Mouse (Mus musculus): Measurements from ENCODE around the gene Tlx2.
A peak's percentile ranks its signal among the peaks of the same experiment; 100 is the strongest.

Gene Tlx2

DNA sequence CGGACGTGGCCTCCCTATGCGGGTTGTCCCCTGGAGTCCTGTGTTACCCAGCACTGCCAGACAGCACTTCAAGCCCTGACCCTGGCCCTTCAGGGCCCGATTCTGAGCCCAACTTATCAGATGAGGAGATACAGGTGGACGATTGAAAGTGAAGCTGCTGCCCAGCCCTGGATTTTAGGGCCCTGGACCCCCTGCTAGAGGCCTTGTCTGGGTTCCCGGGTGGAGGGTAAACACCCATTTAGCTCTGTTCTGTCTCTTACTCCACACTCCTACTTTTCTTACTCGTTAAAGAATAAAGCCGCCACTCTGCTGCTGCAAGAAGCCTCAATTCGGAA is 17.8 kb upstream of the Tlx2 start:
- DNase-seq, result no peak

DNA sequence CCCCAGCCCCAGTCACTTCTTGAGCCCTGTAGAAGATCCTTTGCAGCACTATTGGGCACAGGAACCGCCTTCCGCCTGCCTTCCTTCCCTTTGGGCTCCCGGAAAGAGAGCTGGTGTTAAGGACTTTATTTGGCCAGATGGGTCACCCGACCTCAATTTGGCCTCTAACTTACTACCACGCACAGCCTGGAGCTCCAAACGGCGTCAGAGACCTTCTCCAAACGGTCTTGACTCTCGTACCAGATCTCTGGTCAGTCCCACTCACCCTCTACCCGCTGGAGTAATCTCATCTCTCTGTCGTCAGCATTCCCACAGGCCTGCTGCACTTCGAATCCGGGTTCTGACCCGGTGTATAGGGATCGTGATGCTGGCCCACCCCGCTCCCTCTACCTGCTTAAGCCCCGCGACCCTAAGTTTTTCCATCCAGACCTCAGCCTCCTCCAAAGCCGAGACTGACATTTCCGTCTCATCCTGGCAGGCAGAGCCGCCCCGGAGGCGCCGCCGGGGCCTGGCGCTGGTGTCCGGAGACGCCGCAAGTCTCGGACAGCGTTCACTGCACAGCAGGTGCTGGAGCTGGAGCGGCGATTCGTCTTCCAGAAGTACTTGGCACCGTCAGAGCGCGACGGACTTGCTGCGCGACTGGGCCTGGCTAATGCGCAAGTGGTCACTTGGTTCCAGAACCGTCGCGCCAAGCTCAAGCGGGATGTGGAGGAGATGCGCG is 17.3 kb upstream of the Tlx2 start:
- DNase-seq, result no peak

DNA sequence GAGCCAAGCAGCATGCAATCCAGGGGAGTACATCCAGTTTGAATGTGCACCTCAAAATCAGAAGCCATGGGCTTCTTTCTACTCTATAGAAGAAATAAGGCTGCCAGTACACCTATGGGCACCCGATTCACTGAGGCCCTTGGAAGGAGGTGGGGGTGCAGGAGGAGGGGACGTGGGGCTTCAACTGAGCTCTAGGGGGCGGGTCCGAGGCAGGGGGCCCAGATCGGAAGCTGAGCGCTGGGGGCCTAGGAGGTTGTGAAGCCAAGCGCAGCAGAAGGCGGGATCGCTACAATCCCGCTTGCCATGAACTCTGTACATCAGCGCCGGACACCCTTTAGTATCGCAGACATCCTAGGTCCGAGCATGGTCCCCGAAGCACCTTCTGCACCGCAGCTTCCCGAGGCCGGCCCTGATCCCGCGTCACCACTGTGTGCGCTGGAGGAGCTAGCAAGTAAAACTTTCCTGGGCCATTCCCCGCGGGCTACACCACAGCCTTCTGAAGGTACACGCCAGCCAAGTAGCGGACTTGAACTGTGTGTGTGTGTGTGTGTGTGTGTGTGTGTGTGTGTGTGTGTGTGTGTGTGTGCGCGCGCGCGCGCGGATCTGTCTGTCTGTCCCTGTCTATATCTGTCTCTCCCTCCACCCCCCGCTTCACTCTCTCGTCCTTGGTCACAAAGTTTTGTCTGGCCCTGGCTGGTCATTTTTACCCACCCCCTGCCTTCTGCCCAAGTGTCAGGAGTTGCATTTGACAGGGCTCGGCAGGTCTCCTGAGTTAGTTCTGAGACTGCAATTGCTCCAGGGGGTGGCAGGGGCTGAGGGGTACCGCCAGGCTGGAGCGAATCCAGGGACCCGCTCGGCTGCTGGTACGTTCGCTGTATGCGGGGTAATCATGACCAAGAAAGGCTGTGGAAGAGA is 16.3 kb upstream of the Tlx2 start, which contains the start of gene Lbx2:
Gene Lbx2 (plus strand): TSS at position 247 of the 915 bp plus-strand sequence.
- DNase-seq, result no peak

DNA sequence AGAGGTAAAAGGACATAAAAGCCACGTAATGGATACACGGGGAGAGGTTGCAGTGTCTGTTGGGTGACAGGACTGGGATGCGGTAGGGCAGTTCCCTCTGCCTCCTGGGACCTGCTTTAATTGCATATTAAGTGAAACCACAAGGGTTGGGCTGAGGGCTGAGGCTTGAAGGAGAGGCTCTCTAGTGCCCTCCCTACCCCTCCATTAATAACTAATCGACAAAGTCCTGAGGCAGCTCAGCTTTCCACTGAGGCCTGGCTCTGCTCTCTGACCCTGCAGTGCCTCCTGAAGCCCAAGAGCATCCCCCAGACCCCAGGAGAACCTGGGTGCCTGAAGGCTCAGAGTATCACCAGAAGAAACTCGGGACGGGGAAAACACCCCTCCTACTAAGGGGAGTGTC is 14.4 kb upstream of the Tlx2 start:
- DNase-seq, result no peak

DNA sequence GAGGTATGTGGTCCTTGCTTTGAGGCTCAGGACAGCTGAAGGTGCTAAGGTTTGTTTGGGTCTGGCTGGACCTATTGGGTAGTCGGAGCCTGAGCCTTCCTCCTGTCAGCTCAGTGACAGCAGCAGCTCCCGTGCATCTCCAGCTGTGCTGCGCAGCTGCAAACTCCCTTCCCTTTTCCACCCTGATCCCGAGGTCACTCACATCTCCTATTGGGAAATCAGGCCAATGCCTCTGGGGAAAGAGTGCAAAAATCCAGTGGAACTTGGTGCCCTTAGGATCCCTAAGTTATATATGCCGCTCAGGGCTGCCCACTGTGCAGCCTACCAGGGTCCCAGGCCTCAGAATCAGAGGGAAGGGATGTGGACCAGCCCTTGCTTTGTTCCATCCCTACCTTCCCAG is 13.4 kb upstream of the Tlx2 start:
- DNase-seq, result no peak

DNA sequence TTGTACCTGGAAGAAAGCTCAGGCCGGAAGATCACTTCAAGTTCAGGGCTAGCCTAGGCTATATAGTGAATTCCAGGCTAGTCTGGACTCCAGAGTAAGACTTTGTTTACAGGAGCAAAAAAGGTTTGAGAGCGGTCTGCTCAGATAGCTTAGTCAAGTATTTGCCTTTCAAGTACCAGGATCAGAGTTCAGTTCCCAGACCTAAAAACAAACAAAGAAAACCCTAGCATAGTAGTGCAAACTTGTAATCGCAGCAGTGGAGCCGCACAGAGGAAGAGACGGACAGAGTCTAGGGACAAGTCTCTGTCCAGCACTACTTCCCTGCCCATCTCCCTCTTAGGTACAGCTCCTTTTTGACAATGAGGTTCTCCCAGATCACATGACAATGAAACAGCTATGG is 10.1 kb upstream of the Tlx2 start:
- DNase-seq, result no peak

DNA sequence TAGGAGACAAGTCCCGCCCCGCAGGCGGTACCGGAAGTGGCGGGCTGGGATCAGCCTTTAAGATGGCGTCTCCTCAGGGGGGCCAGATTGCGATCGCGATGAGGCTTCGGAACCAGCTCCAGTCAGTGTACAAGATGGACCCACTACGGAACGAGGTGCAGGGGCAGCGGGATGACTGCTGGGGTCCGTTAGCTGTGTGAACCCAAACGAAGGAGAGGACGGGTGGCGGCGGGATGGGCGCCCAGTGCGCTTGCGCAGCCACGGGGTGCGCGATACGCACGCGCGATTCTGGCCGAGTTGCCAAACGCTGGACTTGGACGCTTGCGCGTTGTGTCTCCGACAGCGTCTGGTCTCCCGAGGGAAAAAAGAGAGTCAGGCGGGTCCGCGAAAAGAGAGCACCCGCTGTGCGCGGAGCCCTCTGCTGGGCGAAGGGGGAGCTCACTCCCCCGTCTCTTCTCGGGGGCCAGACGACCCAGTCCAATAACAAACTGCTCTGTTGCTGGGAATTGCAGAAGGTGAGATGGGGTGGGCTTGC is 8.3 kb upstream of the Tlx2 start:
- DNase-seq, result peak; percentile 98

DNA sequence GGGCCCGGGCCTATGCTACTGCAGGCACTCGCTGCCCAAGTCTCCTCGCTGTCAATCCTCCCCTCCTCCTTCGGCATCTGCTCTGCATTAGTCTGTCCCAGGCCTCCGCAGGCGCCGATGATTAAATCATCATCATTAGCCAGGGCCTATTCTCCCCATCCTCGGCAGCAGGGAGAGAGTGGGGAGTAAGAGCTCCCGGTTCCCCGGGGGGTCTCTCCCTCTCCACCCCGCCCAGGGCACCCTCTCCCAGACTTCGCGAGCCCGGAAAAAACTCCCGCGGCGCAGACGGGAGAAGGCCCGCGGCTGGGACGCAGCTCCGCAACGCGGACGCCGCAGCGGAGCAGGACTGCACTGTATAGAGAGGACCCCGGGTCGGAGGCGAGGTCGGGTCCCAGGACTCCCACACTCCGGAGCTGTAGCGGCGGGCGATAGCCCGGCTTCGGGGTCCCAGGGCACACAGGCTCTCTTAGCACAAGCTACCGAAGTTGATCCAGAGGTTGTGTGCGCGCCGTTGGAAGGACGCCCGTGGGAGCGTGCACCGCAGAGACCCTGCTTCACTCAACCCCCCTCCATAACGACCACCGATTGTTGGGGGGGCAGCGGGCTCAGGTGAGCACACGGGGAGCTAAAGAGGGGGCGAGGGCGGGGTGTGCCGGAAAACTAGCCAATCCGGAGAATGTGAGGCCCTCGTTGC is 7.7 kb upstream of the Tlx2 start, which contains the start of gene Pcgf1:
Gene Pcgf1 (plus strand): TSS at position 240 of the 694 bp plus-strand sequence.
- DNase-seq, result peak; percentile 67

DNA sequence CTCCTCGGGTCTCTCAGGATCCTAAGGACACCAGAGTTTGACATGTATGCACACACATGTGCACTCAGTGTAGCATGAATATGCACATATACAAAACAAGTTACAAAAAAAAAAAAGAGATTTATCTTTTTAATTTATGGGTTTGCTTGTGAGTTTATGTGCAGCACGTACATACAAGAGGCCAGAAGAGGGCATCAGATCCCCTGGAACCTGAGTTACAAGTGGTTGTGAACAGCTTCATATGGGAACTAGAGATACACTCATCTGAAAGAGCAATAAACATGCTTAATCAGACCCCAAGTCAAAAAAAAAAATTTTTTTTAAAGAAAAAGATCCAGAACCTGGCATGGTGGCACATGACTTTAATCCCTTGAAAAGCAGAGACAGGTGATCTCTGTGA is 4.9 kb upstream of the Tlx2 start:
- DNase-seq, result no peak

DNA sequence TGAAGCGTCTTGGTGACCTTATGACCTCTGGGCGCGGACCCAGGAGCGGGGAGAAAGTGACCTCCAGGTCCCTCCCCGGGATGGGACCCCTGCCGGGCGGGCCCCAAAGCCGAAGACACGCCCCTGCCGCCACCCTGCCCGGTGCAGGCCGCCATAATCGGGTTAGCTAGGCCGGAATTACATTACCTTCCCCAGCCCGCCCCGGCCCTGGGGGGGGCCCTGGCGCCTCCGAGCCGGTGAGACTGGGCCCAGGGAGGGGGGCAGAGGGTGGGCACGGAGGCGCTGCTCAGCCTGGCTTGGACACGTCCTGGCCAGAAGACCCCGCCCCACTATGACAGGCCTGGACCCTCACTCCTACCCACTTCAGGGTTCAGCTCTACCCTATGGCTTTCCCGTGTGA is 1.1 kb upstream of the Tlx2 start:
- no peak for DNase-seq

DNA sequence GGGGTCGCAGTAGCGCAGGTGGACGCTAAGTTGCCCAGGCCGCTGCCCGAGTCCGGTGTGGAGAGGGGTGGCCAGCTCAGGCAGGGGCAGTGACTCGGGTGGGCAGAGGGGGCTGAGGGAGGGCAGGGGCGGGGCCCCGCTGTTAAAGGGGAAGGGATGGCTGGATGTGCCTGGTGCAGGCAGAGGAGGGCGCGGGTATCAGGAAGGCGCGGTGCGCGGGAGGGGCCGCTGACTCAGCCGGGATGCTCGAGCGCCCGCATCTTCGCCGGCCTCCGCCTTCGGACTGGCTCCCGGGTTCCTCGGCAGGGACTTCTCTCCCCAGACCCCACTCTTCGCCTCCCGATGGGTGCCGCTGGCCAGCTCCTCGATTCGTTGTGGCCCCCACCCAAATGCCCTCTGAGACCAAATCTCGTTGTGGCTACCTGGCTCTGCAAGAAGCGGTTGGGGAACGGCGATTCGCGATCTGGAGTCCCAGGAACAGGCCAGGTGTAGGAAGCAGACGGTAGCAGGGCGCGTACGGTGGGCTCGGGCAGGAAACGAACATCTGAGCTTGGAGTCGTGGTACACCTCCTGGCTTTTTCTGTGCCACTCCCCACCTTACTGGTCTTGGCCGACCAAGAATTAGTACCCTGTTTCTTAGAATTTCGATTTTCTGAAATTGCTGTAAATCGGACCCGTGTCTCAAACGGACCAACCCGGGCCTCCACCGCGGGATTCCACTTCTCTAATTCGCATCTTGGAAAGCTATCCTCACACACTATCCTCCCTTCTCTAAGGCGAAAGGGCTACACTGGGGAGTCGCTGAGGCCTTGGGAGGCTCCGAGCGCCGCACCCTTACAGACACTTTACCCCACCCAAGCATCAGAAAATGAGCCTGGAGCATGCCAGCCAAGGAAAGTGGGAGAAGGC is 472 bp upstream of the Tlx2 start:
- no peak for DNase-seq

DNA sequence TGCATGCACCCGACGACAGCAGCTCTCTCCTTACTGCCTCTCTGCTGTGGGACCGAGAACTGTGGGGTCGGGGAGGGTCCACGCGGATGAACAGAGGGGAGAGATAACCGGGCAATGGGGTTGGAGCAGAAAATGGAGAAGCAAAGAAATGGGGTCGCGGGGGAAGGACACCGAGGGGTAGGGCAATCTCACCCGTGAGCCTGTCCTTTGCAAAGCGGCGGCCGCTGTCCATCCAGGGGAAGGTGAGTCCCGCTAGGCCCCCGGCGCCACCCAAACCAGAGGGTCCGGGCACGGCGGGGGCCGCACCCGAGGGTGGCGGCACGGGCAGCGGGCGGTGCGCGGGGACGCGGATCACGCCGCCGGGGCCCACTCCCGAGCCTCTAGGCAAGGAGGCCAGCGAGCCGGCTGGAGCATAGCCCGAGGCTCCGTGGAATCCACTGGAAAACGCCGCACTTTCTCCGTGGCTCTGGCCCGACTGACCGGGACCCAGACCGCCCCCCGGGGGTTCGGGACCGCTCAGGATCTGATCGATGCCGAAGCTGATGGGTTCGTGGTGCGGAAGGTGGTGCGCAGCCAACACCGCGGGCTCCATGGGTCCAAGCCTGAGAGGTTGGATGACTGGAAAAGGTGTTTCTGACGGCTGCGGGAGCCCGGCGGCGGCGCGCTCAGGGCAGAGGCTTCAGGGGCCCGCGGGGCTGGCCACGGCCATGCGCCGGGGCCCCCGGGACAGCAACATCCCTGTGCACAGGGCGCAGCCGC is 426 bp downstream of the Tlx2 start:
- no peak for DNase-seq

DNA sequence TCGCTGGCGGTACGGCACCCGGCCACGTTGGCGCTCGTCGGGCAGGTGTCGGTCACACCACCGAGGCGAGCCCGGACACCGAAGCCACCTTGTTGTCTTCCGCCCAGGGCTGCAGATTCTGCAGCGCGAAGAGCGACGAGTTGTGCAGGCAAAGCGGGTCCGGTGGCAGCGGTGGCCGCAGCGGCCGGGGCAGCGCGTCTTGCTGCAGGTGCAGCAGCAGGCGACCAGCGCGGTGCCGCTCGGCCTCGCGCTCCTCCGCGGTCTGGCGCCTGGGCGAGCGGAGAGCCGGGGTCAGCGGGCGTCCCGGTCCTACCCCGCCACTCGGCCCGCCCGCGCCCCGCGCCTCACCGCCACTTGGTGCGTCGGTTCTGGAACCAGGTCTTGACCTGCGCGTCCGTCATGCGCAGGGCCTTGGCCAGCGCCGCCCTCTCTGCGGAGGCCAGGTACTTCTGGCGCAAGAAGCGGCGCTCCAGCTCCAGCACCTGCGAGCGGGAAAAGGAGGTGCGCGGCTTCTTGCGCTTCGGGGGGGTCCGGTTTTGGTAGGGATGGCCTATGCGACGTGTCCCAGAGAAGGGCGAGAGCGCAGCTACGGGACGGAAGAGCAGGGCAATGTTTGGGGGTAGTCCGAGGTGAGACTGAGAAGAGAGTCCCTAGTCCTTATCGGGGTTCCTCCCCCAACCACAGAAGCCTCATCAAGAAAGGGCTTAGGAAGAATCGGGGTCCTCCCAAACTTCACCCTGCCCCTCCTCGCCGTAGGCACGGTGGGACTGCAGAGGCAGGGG is 1.2 kb downstream of the Tlx2 start:
- no peak for DNase-seq

DNA sequence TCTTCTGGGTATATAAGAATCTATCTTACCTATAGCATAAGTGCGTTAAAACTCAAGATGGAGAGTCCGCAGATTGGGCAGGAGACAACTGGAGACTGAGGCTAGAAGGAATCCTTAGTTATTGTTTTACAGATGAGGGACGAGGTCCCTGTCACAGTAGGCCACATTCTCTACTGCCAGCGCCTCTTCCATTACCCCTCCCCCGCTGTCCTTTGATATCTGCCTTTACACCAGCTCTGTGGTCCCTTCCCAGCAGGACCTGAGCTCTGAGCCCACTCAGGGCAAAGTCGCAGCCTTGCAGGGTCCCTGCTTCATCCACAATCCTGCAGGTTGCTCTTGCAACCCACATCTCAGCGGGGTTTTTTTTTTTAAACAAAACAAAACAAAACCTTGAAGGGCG is 1.9 kb downstream of the Tlx2 start:
- no peak for DNase-seq

DNA sequence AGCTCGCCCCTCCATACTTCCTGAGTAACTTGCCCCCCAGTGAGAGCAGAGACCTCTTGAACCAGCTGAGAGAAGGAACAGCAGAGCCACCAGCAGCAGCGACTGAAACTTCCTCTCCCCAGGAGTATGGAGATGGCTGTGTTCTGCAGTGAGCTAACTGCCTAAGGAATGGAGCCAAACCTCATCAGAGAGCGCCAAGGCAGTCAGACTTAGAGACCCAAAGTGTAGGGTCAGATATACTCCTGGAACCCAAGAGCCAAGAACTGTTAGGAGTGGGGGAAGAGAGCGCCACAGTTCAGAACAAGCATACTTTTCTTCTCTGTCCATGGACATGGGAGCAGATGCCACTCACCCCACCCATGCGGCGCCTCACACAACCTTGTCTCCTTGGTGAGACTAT is 3.7 kb downstream of the Tlx2 start:
- no peak for DNase-seq

DNA sequence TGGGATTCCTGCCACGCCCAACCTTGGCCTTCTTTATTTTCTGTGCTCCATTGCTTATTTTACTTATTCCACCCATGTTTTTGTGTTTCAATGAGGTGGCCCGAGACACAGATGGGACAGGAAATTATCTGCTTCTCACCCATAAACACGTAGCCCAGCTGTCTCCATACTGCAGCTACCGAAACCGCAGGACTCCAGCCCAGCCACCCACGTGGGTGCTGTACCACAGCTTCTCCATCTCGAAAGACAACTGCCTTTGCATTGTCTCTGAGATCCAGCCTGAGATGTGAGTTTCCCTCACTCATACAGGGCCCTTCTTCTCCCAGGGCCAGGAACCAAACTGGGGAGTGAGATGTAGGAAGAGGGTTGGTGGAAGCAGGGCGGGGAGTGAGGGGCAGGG is 4.1 kb downstream of the Tlx2 start:
- no peak for DNase-seq

DNA sequence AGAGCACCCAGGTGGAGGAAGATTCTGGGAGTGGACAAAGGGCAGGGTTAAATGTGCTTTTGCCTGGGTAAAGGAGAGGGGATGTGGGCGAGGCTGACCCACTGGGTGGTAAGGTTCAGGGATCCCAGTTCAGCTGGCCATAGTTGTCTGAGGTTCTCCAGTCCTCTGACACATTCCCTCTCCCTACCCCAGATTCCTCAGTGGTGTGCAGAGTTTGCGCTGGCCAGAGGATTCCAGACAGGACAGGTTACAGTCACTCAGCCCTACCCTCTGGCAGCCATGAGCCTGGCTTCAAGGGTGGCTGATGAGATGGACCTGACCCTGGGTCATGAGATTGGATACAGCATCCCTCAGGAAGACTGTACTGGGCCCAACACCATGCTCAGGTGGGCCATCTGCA is 11.4 kb downstream of the Tlx2 start:
- DNase-seq, result no peak

DNA sequence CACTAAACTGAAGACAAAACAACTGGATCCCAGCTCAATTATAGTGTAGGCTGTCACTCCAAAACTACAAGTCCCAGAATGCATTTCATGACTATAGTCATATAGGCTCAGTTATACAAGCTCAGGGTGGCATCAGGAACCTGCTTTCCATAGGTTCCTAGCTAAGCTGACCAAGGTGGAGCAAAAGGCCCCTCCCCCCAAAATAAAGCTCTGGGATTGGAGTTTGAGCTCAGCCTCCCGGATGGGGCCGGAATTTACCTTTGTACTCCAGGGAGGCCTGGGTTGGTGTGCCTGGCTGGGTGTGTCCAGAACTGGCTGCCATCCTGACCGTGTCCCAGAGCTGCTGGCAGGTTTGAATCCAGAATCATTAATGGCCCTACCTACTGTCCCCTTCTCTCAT is 12.3 kb downstream of the Tlx2 start, which contains the start of gene Dqx1:
Gene Dqx1 (plus strand): TSS at position 55 of the 400 bp plus-strand sequence.
- peak; percentile 52 for DNase-seq

DNA sequence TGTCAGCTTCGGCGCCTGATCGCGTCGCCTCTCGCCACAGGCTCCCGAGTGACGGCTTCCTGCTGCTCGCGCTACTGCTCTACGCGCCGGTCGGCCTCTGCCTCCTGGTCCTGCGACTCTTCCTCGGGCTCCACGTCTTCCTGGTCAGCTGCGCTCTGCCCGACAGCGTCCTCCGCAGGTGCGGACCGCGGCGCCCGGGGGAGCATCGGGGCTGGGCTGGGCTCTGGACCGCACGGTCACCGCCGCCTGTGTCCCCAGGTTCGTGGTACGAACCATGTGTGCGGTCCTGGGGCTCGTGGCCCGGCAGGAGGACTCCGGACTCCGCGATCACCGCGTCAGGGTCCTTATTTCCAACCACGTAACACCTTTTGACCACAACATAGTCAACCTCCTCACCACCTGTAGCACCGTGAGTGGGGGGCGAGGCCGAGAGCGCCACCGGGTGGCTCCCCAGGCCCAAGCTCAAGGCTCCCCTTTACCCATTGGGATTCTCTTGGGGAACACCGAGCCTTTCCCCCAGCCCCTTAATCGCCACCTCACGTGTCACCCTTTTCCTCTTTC is 15.1 kb downstream of the Tlx2 start, which contains the start of gene Htra2:
Gene Htra2 (minus strand): TSS at position 403 of the 561 bp plus-strand sequence.
- DNase-seq, result no peak

Data from layer of hippocampus, adult 9-11 months (tissue).